Mouse (Mus musculus) erythroblast, embryonic 14.5 days (primary cell): ENCODE measurements at regions not wholly inside any gene's neighbourhood (a gene's known extent, or its start where the extent isn't known, plus 50 kb on each side); places are given as distances from the start of the nearest gene placed in this dataset.

Source experiments
- GATA1 ChIP-seq: IDR thresholded peaks from 2 replicates; pipeline ENCODE4 v1.6.1; 2012; ENCODE audit warnings: low read length, inconsistent platforms, mixed read lengths
- TAL1 ChIP-seq: IDR thresholded peaks from 3 replicates; pipeline ENCODE4 v1.6.1; 2012; ENCODE audit warnings: low read length, inconsistent platforms, mixed read lengths

DNA sequence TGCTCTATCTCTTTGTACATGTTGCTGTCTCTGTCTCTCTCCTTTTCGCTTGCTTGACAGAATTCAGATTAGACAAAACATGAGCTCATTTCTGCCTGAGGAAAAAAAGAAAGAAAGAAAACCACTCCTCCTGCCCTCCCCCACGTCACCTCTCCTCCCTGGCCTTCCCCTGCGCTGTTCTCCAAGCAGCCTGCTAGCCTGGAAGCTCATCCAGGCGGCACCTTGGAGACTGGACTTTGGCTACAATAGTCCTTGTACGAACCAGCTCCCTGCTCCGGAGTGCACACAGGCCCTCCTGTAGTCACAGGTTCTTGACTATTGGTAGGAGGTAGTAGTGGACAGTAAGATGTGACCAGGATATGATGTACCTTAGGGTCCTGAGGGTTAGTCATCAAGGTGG lies 79.4 kb downstream of the Pja1 start:
- TF ChIP-seq GATA1 (no peak), TAL1 (no peak)
